Mouse (Mus musculus) embryonic facial prominence, embryonic 14.5 days (tissue): ENCODE results near the gene Gm11020. TPM values are rescaled to one million over a fixed set of nuclear protein-coding genes. Genes with fewer than 3 reads are reported as not detected.

Experiments used
- ATAC-seq: fragments of 200-750 bp; cut with Nextera tagmentation; 2 replicates; pipeline ENCODE4 v1.8.0; 2017; ENCODE audit warnings: low read depth, moderate number of reproducible peaks, moderate TSS enrichment
- DNase-seq: peaks from one replicate; pipeline ENCODE4 v3.0.0-alpha.2; 2015; ENCODE audit warnings: low spot score
- H3K27ac ChIP-seq: fragments of 300-500 bp; sonication (generic); replicated peaks from 2 replicates; pipeline ENCODE4 v1.5.1; 2014; ENCODE audit warnings: low read depth, mild to moderate bottlenecking, low read length, moderate library complexity
- H3K27me3 ChIP-seq: fragments of 300-500 bp; sonication (generic); replicated peaks from 2 replicates; pipeline ENCODE4 v1.6.1; 2014; ENCODE audit warnings: low read length; ENCODE audit not compliant: control insufficient read depth, insufficient read depth
- H3K36me3 ChIP-seq: fragments of 300-500 bp; sonication (generic); 2 replicates; pipeline ENCODE4 v1.6.1; 2014; ENCODE audit warnings: low read length, mixed read lengths; ENCODE audit not compliant: control insufficient read depth, insufficient read depth
- H3K4me1 ChIP-seq: fragments of 300-500 bp; sonication (generic); 2 replicates; pipeline ENCODE4 v1.6.1; 2014; ENCODE audit warnings: antibody characterized with exemption, low read length; ENCODE audit not compliant: control insufficient read depth, insufficient read depth
- H3K4me2 ChIP-seq: fragments of 300-500 bp; sonication (generic); 2 replicates; pipeline ENCODE4 v1.6.1; 2014; ENCODE audit warnings: low read depth, mild to moderate bottlenecking, low read length, moderate library complexity, mixed read lengths
- H3K4me3 ChIP-seq: fragments of 300-500 bp; sonication (generic); 2 replicates; pipeline ENCODE4 v1.5.1; 2014; ENCODE audit warnings: low read depth, mild to moderate bottlenecking, low read length
- H3K9ac ChIP-seq: fragments of 300-500 bp; sonication (generic); 2 replicates; pipeline ENCODE4 v1.6.1; 2014; ENCODE audit warnings: low read depth, mild to moderate bottlenecking, low read length, moderate library complexity, mixed read lengths
- H3K9me3 ChIP-seq: fragments of 300-500 bp; sonication (generic); 2 replicates; pipeline ENCODE4 v1.6.1; 2016; ENCODE audit warnings: low read length; ENCODE audit not compliant: control insufficient read depth
- WGBS: fragments of 180-500 bp; shearing (Covaris S2); extraction: QIAGEN DNeasy Blood & Tissue Kit; methylation state at CpG from one replicate; pipeline ENCODE4 v1.1.7; 2014; 5-methylcytosine and 5-hydroxymethylcytosine counted together
- polyA plus RNA-seq: library from polyadenylated mRNA; unstranded; fragments of >200 nt; fragmentation: Nextera tagmentation; extraction: Ambion mirVana; gene quantifications from 2 replicates; pipeline ENCODE4 v1.2.1, GENCODE M21; 2014

Gm11020 gene
- polyA plus RNA-seq, 1 experiment from 2014 or later: not detected

- peaks cover 42% of the 10 kb centered on the region for H3K36me3 ChIP-seq
Measured at GRCm38 (mm10) chr8:104348971-104349370, 27.6 kb downstream of the Gm11020 start.

GRCm38 (mm10) chr8:104350047-104350446 is 28.7 kb downstream of the Gm11020 start:
- Histone ChIP-seq H3K36me3 (peaks cover 44% of the 10 kb centered on the region), H3K27me3 (no peaks in the 10 kb centered on the region), H3K9ac (no peak overlapping the region), H3K4me3 (no peak overlapping the region), H3K4me1 (no peaks in the 10 kb centered on the region), H3K27ac (no peak overlapping the region), H3K4me2 (no peak overlapping the region), H3K9me3 (no peaks in the 10 kb centered on the region)
- 70% methylated on average over 13 of the region's 13 CpGs for WGBS
- DNase-seq: no peak
- ATAC-seq: no peak

More at GRCm38 (mm10) chr8:104348971-104349370, 27.6 kb downstream of the Gm11020 start:
- Histone ChIP-seq H3K9me3 (no peaks in the 10 kb centered on the region), H3K27me3 (no peaks in the 10 kb centered on the region), H3K9ac (no peak overlapping the region), H3K4me2 (no peak overlapping the region), H3K4me1 (no peaks in the 10 kb centered on the region), H3K4me3 (no peak overlapping the region), H3K27ac (no peak overlapping the region)
- 82% methylated on average over 5 of the region's 5 CpGs for WGBS
- DNase-seq (no peak), ATAC-seq (no peak)

- H3K4me2 ChIP-seq: no peak overlapping the region
- H3K4me1 ChIP-seq: no peaks in the 10 kb centered on the region
- WGBS: 61% methylated on average over 5 of the region's 5 CpGs
Measured at GRCm38 (mm10) chr8:104353186-104353585, 31.8 kb downstream of the Gm11020 start.

GRCm38 (mm10) chr8:104354504-104354903 is 33.1 kb downstream of the Gm11020 start:
- peaks cover 29% of the 10 kb centered on the region for H3K36me3 ChIP-seq
- no peaks in the 10 kb centered on the region for H3K27me3 ChIP-seq
- no peak overlapping the region for H3K27ac ChIP-seq
- no peaks in the 10 kb centered on the region for H3K9me3 ChIP-seq
- no peak overlapping the region for H3K4me3 ChIP-seq
- no peak overlapping the region for H3K9ac ChIP-seq
- no peak overlapping the region for H3K4me2 ChIP-seq
- no peak for DNase-seq
- no peaks in the 10 kb centered on the region for H3K4me1 ChIP-seq
- 96% methylated on average over 10 of the region's 10 CpGs for WGBS
- ATAC-seq: no peak

More at GRCm38 (mm10) chr8:104353186-104353585, 31.8 kb downstream of the Gm11020 start:
- no peaks in the 10 kb centered on the region for H3K27me3 ChIP-seq
- DNase-seq: no peak
- no peak overlapping the region for H3K27ac ChIP-seq
- ATAC-seq: no peak
- no peak overlapping the region for H3K9ac ChIP-seq
- H3K36me3 ChIP-seq: peaks cover 33% of the 10 kb centered on the region
- H3K4me3 ChIP-seq: no peak overlapping the region
- H3K9me3 ChIP-seq: no peaks in the 10 kb centered on the region

GRCm38 (mm10) chr8:104358637-104359036 is 37.3 kb downstream of the Gm11020 start:
- ATAC-seq (no peak), DNase-seq (no peak)
- Histone ChIP-seq H3K27me3 (no peaks in the 10 kb centered on the region), H3K4me3 (no peak overlapping the region), H3K36me3 (peaks cover 25% of the 10 kb centered on the region; the same call in 1 of the 2 replicates), H3K4me2 (no peak overlapping the region), H3K9me3 (no peaks in the 10 kb centered on the region), H3K27ac (no peak overlapping the region), H3K9ac (no peak overlapping the region), H3K4me1 (no peaks in the 10 kb centered on the region)
- 87% methylated on average over 3 of the region's 3 CpGs for WGBS

- H3K27me3 ChIP-seq: no peaks in the 10 kb centered on the region
- DNase-seq (no peak), ATAC-seq (no peak; the same call in 1 of the 2 replicates)
- H3K4me2 ChIP-seq: no peak overlapping the region
- H3K4me1 ChIP-seq: no peaks in the 10 kb centered on the region
- no peaks in the 10 kb centered on the region for H3K9me3 ChIP-seq
- no peak overlapping the region for H3K4me3 ChIP-seq
- H3K27ac ChIP-seq: no peak overlapping the region
- 75% methylated on average over 15 of the region's 15 CpGs for WGBS
- peaks cover 14% of the 10 kb centered on the region; the same call in 1 of the 2 replicates for H3K36me3 ChIP-seq
- no peak overlapping the region for H3K9ac ChIP-seq
Measured at GRCm38 (mm10) chr8:104359778-104360456, 38.5 kb downstream of the Gm11020 start.

GRCm38 (mm10) chr8:104365695-104366094 is 44.3 kb downstream of the Gm11020 start:
- DNase-seq (no peak), ATAC-seq (no peak)
- no peaks in the 10 kb centered on the region for H3K9me3 ChIP-seq
- no peak overlapping the region for H3K9ac ChIP-seq
- no peaks in the 10 kb centered on the region for H3K27me3 ChIP-seq
- WGBS: 80% methylated on average over 9 of the region's 9 CpGs
- H3K27ac ChIP-seq: no peak overlapping the region
- no peaks in the 10 kb centered on the region for H3K4me1 ChIP-seq
- no peaks in the 10 kb centered on the region for H3K36me3 ChIP-seq
- H3K4me2 ChIP-seq: no peak overlapping the region
- no peak overlapping the region for H3K4me3 ChIP-seq

GRCm38 (mm10) chr8:104367398-104367797 is 46.0 kb downstream of the Gm11020 start:
- H3K27ac ChIP-seq: no peak overlapping the region
- DNase-seq (no peak), ATAC-seq (0 out of 2 replicates have a peak, but pooled peaks have one; percentile 24)
- WGBS: 56% methylated on average over 5 of the region's 5 CpGs
- H3K27me3 ChIP-seq: no peaks in the 10 kb centered on the region
- no peaks in the 10 kb centered on the region for H3K36me3 ChIP-seq
- no peak overlapping the region for H3K4me2 ChIP-seq
- H3K4me1 ChIP-seq: no peaks in the 10 kb centered on the region
- H3K4me3 ChIP-seq: no peak overlapping the region
- H3K9ac ChIP-seq: no peak overlapping the region
- no peaks in the 10 kb centered on the region for H3K9me3 ChIP-seq

- DNase-seq: no peak
- no peak overlapping the region for H3K27ac ChIP-seq
- ATAC-seq: no peak
- no peaks in the 10 kb centered on the region for H3K4me1 ChIP-seq
- no peaks in the 10 kb centered on the region for H3K9me3 ChIP-seq
- no peaks in the 10 kb centered on the region for H3K27me3 ChIP-seq
- no peak overlapping the region for H3K4me3 ChIP-seq
- no peak overlapping the region for H3K4me2 ChIP-seq
- WGBS: 75% methylated on average over 12 of the region's 12 CpGs
- no peak overlapping the region for H3K9ac ChIP-seq
- H3K36me3 ChIP-seq: no peaks in the 10 kb centered on the region
Measured at GRCm38 (mm10) chr8:104369591-104369990, 48.2 kb downstream of the Gm11020 start.
